Mouse (Mus musculus): ENCODE measurements around the gene Gm3417.
"Not testable (repeated sequence)": the region's sequence is repeated elsewhere in the genome, so short reads cannot be mapped to it uniquely, and the experiment has no call there.

- not testable (repeated sequence) for TF ChIP-seq CTCF, EP300 (IDR thresholded peaks at IDR 0.05; ENCODE audit: low read depth)
Observed at GRCm38 (mm10) chr17:14993139-14993832, 14.7 kb upstream of the Gm3417 start.
